Mouse (Mus musculus) cortical plate, adult 2 months (tissue): ENCODE data around the gene Col6a5. TPM values are rescaled to one million over a fixed set of nuclear protein-coding genes. Genes with fewer than 3 reads are reported as not detected.
A peak's percentile ranks its signal among the peaks of the same experiment; 100 is the strongest.

Source experiments
- H3K27ac ChIP-seq: fragments of 200-500 bp; 2 replicates; pipeline ENCODE4 v1.5.1; 2012; ENCODE audit warnings: low read length, control low read depth, inconsistent platforms; ENCODE audit not compliant: insufficient read depth
- H3K4me1 ChIP-seq: fragments of 200-500 bp; 2 replicates; pipeline ENCODE4 v1.6.1; 2011; ENCODE audit warnings: low read length; ENCODE audit not compliant: control insufficient read depth, insufficient read depth
- H3K4me3 ChIP-seq: fragments of 200-500 bp; 2 replicates; pipeline ENCODE4 v1.5.1; 2011; ENCODE audit warnings: mild to moderate bottlenecking, low read length, control low read depth; ENCODE audit not compliant: insufficient read depth
- CTCF ChIP-seq: fragments of 200-500 bp; IDR thresholded peaks from 2 replicates; pipeline ENCODE4 v1.5.1; 2011; ENCODE audit warnings: mild to moderate bottlenecking, control low read depth, low read length; ENCODE audit not compliant: insufficient read depth; ENCODE audit errors: extremely low read depth
- POLR2A ChIP-seq: fragments of 200-500 bp; IDR thresholded peaks from 2 replicates; pipeline ENCODE4 v1.6.1; 2011; ENCODE audit warnings: mild to moderate bottlenecking, low read length, control low read depth; ENCODE audit not compliant: insufficient read depth; ENCODE audit errors: extremely low read depth
- polyA plus RNA-seq: library from polyadenylated mRNA; depleted of rRNA; stranded (reverse); fragments of >200 nt; gene quantifications from 2 replicates; pipeline ENCODE4 v1.2.3, GENCODE M21; 2012

Col6a5 gene
- polyA plus RNA-seq, 1 experiment, result 0.86 TPM

DNA sequence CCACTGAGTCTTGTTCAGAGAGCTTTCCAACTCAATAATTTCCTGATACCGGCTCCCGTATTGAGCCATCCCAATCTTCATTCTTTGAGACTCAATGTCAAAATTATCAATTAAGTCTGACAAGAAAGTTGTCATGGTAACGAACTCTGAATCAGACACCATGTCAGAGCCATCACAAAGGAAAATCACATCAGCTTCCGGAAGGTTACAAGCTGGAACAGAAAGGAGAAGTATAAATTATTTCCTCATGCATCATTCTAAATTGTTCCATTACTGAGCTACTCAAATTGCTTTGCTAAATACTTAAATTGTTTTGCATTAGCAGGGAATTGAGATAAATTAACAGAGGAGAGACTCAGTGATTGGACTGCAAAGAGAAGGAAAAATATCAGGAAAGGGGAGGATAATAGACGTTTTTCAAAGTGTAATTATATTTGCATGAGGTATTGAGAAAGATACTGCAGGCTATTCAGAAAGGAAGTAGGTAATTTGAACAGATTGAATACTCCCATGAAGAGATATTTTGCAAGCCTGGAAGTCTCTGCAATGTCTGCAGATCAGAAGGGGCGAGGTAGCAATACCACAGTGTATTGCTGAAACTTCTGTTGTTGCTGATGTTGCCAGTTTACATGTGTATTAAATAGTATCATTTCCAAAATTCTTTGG is 31.9 kb downstream of the Col6a5 start:
- TF ChIP-seq POLR2A, result no peak
- TF ChIP-seq CTCF, result no peak
- Histone ChIP-seq H3K4me3 (no peak overlapping the region), H3K27ac (no peak overlapping the region), H3K4me1 (no peaks in the 10 kb centered on the region)

DNA sequence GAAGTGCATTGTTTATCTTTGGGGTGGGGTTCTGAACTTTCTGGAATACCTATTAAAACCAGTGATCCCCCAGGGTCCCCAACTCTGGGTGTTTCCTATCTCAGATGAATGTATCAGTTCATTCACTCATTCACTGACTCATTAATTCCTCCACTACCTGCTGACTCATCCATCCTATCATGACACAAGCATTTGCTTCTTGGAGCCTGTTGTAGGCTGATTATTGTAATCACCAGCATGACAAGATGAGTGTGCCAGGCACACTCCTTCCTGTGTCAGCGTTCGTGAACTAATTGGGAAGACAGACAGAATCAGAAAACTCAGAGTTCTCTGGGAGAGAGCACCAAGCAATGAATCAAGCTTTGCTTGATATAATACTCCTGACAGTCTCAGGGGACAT is 36.8 kb downstream of the Col6a5 start:
- Histone ChIP-seq H3K27ac (no peak overlapping the region), H3K4me3 (no peak overlapping the region), H3K4me1 (no peaks in the 10 kb centered on the region)
- TF ChIP-seq CTCF (no peak), POLR2A (no peak)

DNA sequence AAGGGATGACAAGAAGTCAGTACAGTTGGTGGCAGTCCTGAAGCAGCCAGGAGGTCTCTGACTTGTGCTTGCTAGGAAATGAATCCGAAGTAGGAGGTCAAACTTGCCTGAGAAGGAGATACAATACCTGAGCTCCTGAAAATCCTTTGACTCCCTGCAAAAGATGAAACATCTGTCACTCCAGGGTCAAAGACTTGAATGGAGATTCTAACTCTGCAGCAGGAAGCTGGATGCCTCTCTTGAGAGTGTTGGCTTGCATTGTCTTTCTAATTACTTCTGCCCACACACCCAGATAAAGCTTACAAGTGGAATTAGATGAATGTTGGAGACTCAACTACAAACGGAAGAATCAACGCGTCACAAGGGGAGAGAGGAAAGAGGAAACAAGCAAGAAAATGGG is 45.3 kb downstream of the Col6a5 start:
- Histone ChIP-seq H3K27ac (no peak overlapping the region), H3K4me3 (no peak overlapping the region), H3K4me1 (no peaks in the 10 kb centered on the region; the same call in 1 of the 2 replicates)
- TF ChIP-seq POLR2A (no peak), CTCF (no peak)

DNA sequence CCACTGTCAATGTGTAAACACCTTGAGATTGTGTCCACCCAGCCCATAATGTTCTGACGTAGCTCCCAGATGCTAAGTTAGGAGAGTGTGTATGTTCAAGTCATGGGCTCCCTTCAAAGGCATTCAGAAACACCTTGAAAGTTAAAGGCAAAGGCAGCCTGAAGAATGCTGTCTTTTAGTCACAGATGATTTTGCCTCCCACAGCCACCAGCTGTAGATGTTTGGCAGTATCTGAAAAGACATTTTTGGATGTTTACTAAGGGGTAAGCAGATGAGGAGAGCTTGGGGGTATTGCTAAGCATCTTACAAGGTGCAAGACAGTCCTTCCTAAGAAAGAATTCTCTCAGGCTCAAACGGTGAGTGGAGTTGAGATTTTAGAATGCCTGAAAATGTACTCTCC is 50.3 kb downstream of the Col6a5 start:
- Histone ChIP-seq H3K27ac (peak overlapping the region; percentile 56; the same call in 1 of the 2 replicates), H3K4me1 (peaks cover 3% of the 10 kb centered on the region), H3K4me3 (no peak overlapping the region)
- no peak for TF ChIP-seq POLR2A
- no peak for TF ChIP-seq CTCF

DNA sequence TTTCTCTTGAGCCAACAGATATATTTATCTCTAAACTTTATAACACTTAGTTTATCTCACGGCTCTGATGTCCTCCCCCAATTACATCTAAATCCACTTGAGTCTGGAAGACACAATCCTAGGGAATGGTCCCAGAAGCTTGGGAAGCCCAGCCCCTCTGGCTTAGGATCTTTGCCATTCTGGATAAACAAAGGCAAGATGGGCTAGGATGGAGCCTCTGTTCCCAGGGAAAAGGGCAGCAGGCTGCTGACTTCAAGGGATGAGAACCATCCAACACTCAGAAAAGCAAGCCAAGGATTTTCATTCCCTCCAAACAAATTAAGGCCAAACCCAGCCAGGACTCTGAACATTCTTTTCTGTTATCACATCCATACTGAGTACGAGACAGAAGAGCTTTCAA is 51.1 kb downstream of the Col6a5 start:
- Histone ChIP-seq H3K27ac (no peak overlapping the region), H3K4me3 (no peak overlapping the region), H3K4me1 (peaks cover 3% of the 10 kb centered on the region)
- TF ChIP-seq CTCF (no peak), POLR2A (no peak)

DNA sequence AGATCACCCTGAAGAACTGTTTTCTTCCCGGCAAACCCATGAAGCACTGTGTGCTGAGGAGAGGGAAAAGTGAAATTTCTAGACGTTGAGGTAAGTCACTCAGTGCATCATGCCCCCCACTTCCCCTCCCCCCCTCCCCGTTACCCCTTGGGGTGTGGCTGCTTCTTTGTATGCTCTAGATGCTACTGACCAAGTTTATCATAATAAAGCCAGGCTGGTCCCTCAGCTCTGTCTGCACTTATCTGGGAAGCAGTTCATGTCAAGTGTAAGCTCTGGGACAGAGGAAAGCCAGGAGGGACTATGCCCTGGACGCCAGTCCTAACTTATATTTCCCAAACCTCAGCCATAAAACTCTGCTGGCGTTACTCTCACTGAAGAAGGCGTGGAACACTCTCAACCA is 53.0 kb downstream of the Col6a5 start:
- TF ChIP-seq CTCF (no peak), POLR2A (no peak)

DNA sequence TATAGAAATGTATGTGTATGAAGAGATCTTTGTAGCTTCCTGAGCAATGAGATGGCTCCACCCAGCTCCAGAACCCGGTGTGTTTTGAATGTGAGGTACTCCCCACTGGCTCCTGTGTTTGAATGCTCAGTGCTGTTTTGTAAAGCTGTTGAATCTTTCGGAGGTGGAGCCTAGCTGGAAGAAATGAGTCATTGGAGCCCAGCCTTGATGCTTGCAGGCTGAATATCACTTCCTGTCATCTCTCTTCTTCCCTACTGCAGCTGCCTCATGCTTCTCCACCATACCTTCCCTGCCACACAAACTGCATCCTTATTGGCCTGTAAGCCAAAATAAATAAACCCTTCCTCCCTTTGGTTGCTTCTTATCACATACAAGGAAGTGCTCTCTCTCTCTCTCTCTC is 72.9 kb downstream of the Col6a5 start:
- Histone ChIP-seq H3K4me3 (no peak overlapping the region), H3K4me1 (no peaks in the 10 kb centered on the region), H3K27ac (no peak overlapping the region)
- TF ChIP-seq CTCF (no peak), POLR2A (no peak)

More for the DNA sequence above, 53.0 kb downstream of the Col6a5 start:
- Histone ChIP-seq H3K4me3 (no peak overlapping the region), H3K4me1 (peaks cover 3% of the 10 kb centered on the region), H3K27ac (no peak overlapping the region)

DNA sequence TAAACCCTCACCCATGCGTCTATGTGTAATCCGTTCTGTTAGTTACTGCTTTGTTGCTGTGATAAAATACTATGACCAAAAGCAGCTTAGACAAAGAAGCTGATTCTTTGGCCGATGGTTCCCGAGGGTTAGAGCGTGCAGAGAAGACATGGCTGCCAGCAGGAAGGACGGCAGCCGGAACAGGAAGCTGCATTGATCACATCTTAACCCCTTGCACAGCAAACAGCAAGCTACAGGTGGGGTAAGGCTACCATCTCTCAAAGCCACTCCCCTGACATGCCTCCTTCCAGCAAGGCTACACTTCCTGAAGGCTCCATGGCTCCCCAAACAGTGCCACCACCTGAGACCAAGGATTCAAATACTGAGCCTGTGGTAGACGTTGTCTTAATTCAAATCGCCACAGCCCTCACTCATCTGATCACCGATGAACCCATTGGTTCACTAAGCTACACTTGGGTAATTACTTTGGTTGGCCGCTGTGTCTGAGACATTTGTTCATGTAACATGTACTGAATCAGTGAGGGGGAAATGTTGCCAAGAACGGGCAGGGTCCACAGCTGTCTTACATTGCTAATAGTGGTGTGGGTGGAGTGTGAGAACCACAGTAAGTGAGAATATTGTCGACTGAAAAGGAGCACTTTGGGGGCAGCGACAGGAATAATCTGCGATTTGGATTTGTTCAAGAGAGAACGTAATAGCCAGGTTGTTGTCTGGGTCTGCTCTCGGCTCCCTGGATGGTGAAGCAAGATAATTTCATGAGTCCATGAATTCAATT is 75.6 kb downstream of the Col6a5 start:
- TF ChIP-seq POLR2A, result no peak
- no peak for TF ChIP-seq CTCF
- Histone ChIP-seq H3K4me1 (no peaks in the 10 kb centered on the region), H3K4me3 (no peak overlapping the region), H3K27ac (no peak overlapping the region)

DNA sequence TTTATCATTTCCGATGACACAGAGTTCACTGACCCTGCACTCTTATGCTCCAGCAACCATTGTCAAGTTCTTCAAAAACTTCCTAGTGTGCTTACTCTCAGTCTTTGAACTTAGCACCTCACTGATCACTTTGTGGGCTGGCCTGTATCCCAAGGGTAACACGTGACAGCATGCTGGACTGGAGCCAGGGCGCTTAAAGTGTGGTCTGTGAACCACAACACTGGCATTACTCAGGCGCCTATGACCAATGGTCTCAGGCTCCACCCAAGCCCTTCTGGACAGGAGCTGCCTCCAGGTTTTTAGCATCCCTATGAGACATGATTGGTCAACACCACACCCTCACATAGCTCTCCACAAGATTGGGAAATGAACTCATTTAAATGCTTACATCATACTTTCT is 79.7 kb downstream of the Col6a5 start:
- Histone ChIP-seq H3K4me1 (no peaks in the 10 kb centered on the region), H3K4me3 (no peak overlapping the region), H3K27ac (no peak overlapping the region)
- TF ChIP-seq CTCF (no peak), POLR2A (no peak)
